Mouse (Mus musculus) retina, adult 2 months (tissue): ENCODE results near the gene Amot.

Source experiments
- DNase-seq: peaks from one replicate; pipeline ENCODE4 v3.0.0-alpha.2; 2012; ENCODE audit warnings: low read depth, low spot score

The Amot gene

GRCm38 (mm10) chrX:145482383-145482782, 22.6 kb downstream of the Amot start:
- DNase-seq = no peak

DNA sequence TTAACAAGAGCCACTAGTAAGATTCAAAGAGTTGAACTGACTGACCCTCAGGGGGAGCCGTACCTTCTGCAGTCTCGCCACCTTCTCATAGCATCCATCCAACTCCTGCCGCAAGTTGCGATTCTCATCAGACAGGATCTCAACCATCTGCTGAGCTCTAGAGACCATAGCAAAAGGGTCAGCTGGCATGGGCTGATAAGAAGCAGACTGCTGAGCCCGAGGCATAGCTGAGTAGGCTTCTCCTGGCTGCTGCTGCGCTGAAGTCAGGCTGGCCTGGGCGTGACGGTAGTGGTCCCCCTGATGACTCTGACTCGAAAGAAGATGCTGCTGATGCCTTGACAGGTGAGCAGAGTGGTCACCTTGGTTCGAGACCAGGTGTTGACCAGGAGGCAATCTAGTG, 25.0 kb downstream of the Amot start:
- no peak for DNase-seq

DNA sequence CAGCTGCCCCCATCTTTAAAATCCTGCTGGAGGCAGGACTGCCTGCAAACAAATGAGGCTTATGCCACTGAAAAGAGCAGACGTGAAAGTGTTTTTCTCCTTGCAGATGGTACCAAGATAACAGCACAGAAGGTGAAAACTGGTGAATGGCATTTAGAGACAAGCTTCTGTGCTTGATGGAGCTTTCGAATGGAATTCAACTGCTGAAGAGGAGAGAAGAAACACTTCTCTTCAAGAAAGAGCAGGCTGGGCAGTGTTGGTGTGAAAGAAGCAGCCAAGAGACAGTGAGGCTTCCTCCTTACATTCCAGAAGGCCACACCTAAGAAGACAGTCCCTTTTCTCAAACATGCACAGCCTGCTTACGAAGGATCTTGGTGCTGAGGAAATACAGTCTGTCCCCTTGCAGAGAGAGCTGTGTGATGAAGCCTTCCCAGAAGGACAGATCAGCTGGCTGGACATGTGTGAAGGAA, 27.2 kb downstream of the Amot start:
- no peak for DNase-seq

- DNase-seq = no peak
Measured at GRCm38 (mm10) chrX:145477003-145477724, 27.8 kb downstream of the Amot start.

- no peak for DNase-seq
Measured at GRCm38 (mm10) chrX:145468264-145468663, 36.7 kb downstream of the Amot start.

GRCm38 (mm10) chrX:145463524-145463923, 41.5 kb downstream of the Amot start:
- DNase-seq = no peak

DNA sequence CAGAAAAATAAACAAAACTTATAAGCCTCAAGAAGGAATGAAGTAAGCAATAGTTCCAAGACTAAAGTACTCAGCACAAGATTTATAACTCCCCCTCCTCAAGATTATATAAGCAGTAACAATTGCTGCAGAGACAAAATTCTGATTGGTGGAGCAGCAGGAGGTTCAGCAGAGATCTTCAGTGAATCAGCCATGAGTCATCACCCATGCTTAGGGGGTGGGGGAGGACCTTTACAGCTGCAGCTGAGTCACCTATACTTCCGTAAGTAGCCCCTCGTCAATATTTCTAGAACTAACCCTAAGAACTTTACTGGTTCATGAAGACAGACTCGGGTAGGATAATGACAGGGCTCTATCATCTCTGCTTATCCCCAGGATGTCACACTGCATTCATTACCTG, 43.6 kb downstream of the Amot start:
- DNase-seq = no peak

DNA sequence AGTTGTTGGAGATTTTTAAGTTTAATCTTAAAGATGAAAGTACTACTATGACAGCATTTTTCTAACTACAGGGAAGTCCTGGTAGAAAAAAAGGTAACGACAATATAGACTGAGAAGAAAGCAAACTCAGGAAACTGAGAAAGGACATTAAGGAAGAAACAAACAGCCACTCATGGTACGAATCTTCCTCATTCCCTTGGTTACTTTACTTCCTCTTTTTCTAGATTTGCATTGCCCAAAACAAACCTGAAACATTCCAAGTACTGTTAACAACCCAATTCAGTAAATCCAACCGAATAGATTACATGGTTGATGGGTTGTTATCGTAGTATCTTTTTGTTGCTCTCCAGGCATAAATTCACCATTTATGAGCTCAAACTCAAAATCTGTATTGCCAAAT, 48.7 kb downstream of the Amot start:
- no peak for DNase-seq

DNA sequence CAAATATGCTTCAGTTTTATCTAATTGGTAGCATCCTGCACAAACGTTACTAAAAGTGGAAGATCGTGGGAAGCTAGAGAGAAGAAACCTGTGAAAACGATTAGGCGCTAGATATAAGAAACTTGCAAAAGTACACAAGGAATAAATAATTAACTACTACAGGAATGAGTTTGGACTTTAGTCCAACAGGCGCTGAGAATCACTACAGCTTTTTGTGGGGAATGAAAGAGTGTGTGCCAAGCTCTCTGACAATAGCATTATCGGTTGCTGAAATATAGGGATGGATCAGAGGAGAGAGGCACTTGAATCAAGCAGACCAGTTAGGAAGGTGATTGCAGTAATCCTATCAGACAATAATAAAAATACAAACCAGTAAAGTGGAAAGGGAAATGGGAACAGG, 49.4 kb downstream of the Amot start:
- DNase-seq = no peak

DNA sequence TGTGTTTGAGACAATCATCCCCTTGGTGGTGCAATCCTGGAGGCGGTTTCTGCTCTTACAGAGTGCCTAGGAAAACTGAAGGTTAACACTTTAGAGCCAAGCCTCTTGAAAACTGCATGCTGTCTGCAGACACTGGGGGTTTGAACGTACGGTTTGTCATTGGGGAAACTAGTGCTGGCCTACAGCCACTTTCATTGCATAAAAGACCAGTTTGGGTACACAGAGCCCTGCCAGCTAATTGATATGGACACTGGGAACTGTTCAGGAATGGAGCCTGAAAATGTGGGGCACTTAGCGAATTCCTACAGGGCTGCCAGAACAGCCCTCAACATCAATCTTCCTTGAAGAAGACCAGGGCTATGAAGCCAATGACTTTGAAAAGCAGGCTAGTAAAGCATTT, 50.2 kb downstream of the Amot start:
- DNase-seq = no peak

DNA sequence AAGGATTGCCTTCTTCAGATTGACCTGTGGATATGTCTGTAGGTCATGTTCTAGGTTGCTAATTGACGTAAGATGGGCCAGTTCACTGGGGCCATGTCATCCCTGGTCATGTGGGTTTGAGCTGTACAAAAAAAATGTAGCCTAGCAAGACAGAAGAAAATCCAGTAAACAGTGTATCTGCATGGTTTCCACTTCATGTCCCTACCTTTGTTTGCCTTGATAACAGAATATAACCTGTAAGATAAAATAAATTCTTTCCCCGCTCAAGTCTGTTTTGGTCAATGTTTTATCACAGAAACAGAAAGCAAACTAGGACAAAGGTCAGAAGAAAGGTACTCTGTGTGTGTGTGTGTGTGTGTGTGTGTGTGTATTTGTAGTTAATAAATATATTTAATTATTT, 63.5 kb downstream of the Amot start:
- no peak for DNase-seq

GRCm38 (mm10) chrX:145433652-145434051, 71.3 kb downstream of the Amot start:
- DNase-seq = no peak

DNA sequence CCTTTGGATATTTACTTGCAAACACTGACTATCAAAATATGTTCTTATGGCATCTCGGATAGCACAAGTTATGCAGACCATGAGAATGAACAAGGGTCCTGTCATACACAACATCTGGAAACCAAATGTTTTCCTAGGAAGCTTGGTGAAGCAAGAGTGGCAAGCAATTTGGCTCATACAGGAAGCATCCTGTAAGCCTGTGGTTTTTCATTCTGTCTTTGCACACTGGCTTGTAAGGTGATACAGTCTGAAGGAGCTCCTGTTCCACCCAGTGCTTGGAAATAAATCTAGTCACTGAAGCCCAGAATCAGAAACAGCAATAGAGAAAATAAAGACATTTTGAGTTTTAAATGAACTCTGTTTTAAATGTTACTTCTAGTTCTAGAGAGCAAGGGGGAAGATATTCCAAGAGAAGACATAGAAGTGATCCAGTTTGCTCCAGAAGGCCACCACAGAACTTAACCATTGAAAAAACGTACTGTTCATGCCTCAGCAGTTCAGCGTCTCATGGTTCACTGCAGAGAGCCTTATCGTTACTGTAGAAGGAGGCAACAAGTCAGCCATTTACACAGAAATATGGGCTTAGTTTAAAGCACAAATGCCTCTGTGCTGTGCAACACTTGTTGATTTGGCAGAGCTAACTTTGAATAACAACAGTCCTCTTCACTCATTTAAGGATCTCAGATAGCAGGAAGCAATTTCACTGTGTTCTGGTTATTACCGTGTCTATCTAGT, 74.0 kb downstream of the Amot start:
- no peak for DNase-seq

GRCm38 (mm10) chrX:145428811-145429210, 76.2 kb downstream of the Amot start:
- no peak for DNase-seq

DNA sequence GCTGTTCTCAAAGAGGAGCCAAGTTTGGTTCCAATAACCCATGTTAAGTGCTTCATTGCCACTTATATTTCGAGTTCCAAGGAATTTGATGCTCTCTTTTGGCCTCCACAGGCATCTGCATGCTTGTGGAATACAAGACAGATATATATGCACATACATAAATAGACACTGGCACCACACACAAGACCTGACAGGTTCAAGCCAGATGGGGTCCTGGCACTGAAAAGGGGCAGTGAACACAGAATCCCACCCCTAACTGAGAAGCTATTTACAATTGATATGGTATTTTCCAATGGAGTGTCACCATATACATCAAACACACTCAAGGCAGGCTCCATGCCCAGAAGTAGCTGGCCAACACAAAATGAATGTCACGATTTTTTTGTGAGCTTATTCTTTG, 81.0 kb downstream of the Amot start:
- DNase-seq = no peak

DNA sequence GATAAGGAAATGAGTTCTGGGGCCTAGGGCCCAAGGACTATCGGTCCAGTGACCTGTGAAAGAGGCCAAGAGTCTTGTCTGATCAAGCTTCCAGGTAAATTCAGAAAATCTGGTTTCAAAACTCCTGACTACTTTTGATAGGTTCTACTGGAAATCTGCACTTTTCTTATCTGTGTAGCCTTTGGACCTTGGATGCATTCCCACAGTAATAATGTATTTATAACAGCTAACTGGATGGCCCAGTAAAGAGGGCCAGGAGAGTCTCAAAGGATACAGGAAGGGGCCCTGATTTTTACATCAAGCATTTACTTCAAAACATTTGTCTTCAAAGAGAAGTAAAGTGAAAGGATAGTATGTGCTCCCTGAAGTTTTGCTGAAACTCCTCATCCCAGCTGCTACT, 90.7 kb downstream of the Amot start:
- DNase-seq = no peak

- DNase-seq = no peak
Measured at GRCm38 (mm10) chrX:145411425-145411824, 93.6 kb downstream of the Amot start.

DNA sequence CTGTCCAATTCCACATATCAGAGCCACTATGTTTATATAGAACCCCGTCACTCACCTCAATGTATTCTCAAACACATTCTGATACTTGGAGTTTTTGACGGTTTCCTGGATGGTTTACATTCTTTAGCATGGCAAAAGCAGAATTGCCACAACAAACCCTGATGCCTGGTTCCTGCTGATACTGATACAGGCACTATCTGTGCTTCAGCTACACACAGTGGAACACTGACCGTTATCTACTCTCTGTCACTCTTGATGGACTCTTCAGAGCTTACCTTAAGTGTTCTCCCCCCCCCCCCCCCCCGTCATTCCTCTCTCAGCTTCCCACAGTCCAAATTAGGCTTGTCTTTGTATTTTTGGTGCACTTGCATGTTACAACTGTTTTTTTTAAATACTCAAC, 98.9 kb downstream of the Amot start:
- no peak for DNase-seq

DNA sequence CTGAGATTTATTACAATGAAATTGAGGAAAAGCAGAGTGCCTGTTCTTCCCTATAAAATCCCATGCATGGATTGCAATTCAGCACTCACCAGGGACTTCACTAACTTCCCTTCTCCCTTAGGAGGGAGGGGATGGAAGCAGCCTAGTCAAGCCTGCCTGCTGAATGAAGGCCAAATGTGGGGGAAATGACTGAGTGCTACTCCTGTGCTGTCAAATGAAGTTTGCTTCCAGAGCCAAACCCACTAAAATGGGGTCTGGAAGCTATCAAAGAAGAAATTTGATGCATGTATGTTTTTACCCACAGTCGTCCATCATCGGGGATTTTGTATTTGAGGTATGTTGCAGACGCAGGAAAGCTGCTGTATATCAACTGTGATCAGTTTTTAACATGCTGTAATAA, 103.1 kb downstream of the Amot start:
- DNase-seq = no peak

- no peak for DNase-seq
Measured at GRCm38 (mm10) chrX:145399236-145399635, 105.7 kb downstream of the Amot start.
